Mouse (Mus musculus) gastrocnemius, postnatal 36 days (tissue): ENCODE results near the gene Klhdc3. TPM values are rescaled to one million over a fixed set of nuclear protein-coding genes. Genes with fewer than 3 reads are reported as not detected.

Experiments used
- DNase-seq, 2 experiments: peaks; one replicate each; pipeline ENCODE4 v3.0.0; 2022
- intact Hi-C: fragments of 180-260 bp; cut with DNase I; formaldehyde crosslinking; loops from one replicate; pipeline ENCODE4 v1.15.1; 2025
- total RNA-seq, 2 experiments: library from RNA; stranded (reverse); gene quantifications; 2 replicates each; pipeline ENCODE4 v1.2.3; 2021

Gene Klhdc3
- total RNA-seq, 2 experiments from 2014 or later = 110 to 123 TPM

- no peak for DNase-seq
- intact Hi-C loops = loop anchor here (2.0 kb wide), 1 partner anchor 17 kb away; no protein-coding TSS in a partner anchor
Observed at GRCm38 (mm10) chr17:46703971-46704886, 23.5 kb upstream of the Klhdc3 start.

GRCm38 (mm10) chr17:46702506-46702905, 21.8 kb upstream of the Klhdc3 start:
- DNase-seq = no peak
- intact Hi-C loops = loop anchor here (2.0 kb wide), 1 partner anchor 16 kb away; no protein-coding TSS in a partner anchor

- DNase-seq = no peak
- intact Hi-C loops = loop anchor here (2.0 kb wide), 1 partner anchor 15 kb away; no protein-coding TSS in a partner anchor
Observed at GRCm38 (mm10) chr17:46702100-46702499, 21.4 kb upstream of the Klhdc3 start.

DNA sequence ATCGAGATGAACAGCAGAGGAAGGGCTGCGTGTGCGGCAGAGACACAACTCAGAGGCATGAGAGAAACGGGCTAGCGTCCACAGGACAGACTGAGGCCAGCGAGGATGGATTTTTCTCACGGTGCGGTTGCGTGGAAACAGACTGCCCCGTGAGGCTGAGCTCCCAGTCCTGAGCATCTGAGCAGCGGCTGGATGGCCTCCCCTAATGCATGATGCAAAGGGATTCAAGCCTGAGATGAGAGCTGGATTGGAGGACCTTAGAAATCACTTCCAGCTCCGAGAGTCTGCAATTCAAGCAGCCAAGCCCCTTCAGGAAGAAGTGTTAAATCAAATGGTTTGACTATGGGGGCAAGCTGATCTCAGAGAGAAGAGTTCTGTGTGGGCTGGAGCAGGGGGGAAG, 20.8 kb upstream of the Klhdc3 start:
- DNase-seq = no peak
- intact Hi-C loops = no loop called here

DNA sequence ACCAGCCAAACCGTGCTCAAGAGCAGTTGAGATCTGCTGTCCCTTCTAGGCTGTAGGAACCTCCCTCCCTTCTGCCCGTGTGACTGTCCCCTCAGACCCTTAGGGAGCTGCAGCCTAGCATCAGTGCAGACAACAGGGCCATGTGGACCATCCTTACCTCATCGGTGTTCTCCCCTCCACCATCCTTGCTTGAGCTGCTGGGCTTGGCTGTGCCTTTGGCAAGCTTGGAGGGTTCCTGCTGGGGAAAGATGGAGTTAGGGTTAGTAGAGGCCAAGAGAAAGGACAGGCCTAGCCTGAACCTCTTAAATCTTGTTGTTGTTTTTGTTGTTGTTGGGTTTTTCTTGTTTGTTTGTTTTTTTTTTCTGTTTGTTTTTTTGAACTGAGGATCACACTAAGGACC, 19.2 kb upstream of the Klhdc3 start:
- intact Hi-C loops = no loop called here
- no peak for DNase-seq

GRCm38 (mm10) chr17:46699245-46699644, 18.5 kb upstream of the Klhdc3 start:
- intact Hi-C loops = no loop called here
- no peak for DNase-seq

GRCm38 (mm10) chr17:46698515-46698914, 17.8 kb upstream of the Klhdc3 start:
- intact Hi-C loops = no loop called here
- DNase-seq = no peak

- intact Hi-C loops = no loop called here
- no peak for DNase-seq
Observed at GRCm38 (mm10) chr17:46694517-46695063, 13.9 kb upstream of the Klhdc3 start.

DNA sequence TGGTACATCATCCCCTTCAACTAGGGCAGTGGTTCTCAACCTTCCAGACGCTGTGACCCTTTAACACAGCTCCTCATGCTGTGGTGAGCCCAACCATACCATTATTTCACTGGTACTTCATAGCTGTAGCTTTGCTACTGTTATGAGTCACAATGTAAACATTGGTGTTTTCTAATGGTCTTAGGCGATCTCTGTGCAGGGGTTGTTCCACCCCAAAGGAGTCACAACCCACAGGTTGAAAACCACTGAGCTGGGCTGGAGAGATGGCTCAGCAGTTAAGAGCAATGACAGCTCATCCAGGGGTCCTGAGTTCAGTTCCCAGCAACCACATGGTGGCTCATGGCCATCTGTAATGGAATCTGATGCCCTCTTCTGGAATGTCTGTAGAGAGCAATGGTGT, 10.7 kb upstream of the Klhdc3 start:
- no peak for DNase-seq
- intact Hi-C loops = no loop called here

GRCm38 (mm10) chr17:46690665-46691064, 10.0 kb upstream of the Klhdc3 start:
- DNase-seq = no peak
- intact Hi-C loops = no loop called here

- intact Hi-C loops = loop anchor here (2.0 kb wide), 1 partner anchor 17 kb away; no protein-coding TSS in a partner anchor
- DNase-seq = no peak
Observed at GRCm38 (mm10) chr17:46685913-46686312, 5.2 kb upstream of the Klhdc3 start.

DNA sequence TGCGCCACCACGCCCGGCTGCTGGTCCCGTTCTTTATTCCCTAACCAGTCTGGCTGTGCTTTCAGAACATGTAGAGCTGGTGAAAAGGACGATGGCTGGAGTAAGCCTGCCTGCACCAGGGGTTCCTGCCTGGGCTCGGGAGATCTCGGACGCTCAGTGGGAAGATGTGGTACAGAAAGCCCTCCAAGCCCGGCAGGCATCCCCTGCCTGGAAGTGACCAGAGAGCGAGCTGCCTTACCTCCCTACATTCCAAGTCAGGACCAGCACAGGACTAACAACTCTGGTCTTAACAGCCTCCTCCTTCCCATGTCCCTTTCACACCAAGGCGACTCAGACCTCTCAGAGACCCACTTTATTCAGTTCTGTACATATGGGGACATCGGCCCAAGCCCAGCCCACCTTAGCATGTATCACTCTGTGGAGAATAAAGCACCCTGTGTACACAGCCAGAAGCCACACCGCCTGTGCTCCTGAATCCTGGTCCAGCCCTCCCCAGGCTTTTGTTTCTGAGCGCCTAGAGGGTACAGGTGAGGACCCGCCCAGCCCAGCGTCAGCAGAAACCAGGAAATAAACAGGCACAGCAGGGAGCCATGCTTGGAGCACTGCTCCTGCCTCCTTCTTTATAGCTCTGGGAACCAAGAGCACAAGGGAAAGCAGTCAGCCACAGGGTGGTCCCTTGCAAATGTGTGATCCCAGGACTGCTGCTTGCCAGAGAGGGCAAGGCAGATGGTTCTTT, 2.1 kb upstream of the Klhdc3 start:
- intact Hi-C loops = no loop called here
- no peak for DNase-seq

GRCm38 (mm10) chr17:46681466-46682118, 878 bp upstream of the Klhdc3 start:
- DNase-seq = no peak
- intact Hi-C loops = no loop called here

DNA sequence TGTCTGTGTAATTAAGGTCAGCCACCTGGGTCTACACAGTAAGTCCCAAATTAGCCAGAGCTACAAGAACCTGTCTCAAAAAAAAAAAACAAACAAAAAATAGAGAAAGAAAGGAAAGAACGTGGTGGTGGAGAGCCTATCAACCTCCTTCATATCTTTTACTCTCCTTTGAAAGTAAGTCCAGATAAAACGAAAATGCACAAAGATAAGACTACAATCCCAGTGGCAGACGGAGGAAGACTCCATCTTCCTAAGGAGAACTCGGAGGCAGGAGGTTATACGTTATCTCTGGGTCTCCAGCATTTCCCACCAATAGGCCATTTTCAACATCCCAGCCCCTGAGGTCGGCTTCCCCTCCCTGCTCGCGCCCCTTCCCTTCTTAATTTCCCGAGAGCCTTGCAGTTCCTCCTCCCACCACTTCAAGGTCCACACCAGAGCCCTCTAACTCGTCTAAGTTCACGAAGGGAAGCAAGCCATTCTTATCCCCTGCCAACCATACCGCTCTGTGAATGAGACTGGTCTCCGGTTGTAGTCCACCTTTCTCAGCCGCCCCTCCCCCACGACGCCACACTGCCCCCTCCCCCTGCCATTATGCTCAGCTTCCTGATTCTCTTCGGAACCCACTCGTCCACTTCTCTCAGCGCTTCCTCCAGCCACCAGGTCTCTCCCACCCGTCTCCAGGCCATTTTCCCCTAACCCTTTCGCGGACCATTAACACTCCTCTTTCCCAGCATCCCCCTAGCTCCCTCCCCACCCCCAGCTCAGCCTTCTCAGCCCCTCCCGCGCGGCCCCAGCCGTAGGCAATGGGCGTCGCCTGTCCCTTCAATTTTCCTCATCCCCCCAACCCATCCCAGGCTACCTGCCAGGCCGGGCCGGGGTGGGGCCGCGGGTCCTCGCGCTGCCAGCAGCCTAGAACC, 613 bp downstream of the Klhdc3 start:
- DNase-seq = no peak
- intact Hi-C loops = loop anchor here (1.0 to 5.0 kb wide), 2 partner anchors 17 to 32 kb away; partner anchors contain the start of gene Pex6

GRCm38 (mm10) chr17:46678911-46679310, 1.8 kb downstream of the Klhdc3 start:
- no peak for DNase-seq
- intact Hi-C loops = loop anchor here (5.0 kb wide), 1 partner anchor 33 kb away; the partner anchor contains the start of gene Pex6

DNA sequence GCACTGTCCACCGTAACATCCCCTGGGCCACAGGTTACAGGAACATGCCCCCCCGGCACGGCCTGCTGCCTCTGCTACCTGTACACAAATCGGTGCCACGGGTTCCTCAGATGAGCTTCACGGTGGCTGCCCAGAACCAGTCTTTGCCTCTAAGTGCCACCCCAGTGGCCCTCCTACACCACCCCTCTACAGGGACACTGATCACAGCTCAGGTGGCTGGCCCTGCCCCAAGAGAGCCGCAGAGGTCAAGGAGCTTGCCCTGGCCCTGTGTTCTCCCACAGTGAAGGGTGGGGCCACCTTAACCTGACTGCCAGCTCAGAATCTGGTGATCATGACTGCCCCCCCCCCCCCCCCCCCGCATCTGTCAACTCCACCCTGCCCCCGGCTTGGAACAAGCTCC, 2.3 kb downstream of the Klhdc3 start, which contains the start of gene Mea1:
Mea1 (plus strand) TSS at position 378 of the 400 bp plus-strand sequence.
- intact Hi-C loops = loop anchor here (5.0 kb wide), 1 partner anchor 34 kb away; the partner anchor contains the start of gene Pex6
- peak; percentile 47 to 51 for DNase-seq

- no peak for DNase-seq
- intact Hi-C loops = loop anchor here (5.0 kb wide), 1 partner anchor 38 kb away; the partner anchor contains the start of gene Pex6
Observed at GRCm38 (mm10) chr17:46674530-46675283, 6.0 kb downstream of the Klhdc3 start.

DNA sequence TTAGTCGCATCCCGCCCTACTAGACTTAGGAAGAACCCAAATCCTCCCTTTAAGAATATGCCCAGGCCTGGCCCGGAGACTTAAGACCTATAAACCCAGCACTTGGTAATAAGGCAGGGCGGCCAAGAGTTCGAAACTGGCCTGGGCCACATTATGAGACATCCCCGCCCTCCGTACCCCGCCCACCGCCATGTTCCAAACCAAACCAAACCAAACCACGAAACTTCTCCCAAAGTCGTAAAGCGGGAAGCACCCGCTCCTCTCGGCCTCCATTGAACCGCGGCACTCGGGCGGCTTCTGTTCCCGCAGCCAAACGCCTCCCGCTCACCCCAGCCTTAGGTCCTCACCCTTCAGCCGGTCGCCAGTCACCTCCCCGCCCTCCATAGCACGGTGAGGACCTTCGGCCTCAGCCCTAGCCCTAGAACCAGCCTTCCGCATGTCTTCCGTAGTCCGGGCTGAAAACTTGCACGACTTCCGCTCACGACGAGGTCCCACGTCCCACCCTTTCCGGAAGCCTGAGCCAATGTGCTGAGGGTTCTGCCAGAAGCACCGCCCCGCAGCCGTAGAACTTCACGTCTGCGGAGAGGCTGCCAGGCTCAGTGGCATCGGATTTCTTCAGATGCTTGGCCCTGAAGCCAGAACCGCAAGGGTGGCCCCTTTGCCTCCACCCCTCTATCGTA, 6.7 kb downstream of the Klhdc3 start, which contains the start of gene Rrp36:
Rrp36 (minus strand) TSS at position 503 of the 680 bp plus-strand sequence.
- intact Hi-C loops = no loop called here

More for the DNA sequence above, 6.7 kb downstream of the Klhdc3 start, which contains the start of gene Rrp36:
- peak; percentile 88 for DNase-seq
